Mouse (Mus musculus) brain, adult 2 months (tissue): ENCODE measurements around the gene Enthd1.
A peak's percentile ranks its signal among the peaks of the same experiment; 100 is the strongest.
"Not testable (repeated sequence)": the region's sequence is repeated elsewhere in the genome, so short reads cannot be mapped to it uniquely, and the experiment has no call there.

Experiments
- DNase-seq: peaks from one replicate; pipeline ENCODE4 v3.0.0; 2011; ENCODE audit warnings: low read depth, low spot score

The Enthd1 gene

DNA sequence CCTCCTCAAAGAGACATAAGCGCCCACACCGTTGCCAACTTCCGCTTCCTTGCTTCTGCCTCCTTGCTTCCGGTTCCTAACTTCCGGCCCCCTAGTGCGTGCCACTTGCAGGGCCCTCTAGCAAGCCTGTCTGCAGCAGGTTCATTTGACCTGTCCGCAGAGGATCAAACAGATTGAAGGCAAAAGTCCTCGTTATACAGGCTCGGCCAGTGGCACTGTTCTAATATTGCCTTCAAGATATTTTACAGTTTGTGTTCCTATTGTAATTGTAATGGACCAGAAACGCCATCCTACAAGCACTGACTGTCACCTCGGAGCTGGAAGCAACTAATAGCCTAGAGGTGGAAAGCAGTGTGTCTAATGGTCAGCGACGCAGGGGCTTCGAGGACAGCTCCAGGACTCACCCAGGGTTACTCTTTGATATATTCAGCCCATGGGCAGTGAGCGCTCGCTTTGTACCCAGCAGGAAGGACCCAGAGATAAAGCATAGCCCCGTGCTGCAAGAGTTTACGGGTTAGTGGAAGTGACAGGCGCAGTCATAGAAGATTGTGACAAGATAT lies at the start of gene Enthd1:
Gene Enthd1 (minus strand): TSS at position 51 of the 560 bp plus-strand sequence.
- no peak for DNase-seq

DNA sequence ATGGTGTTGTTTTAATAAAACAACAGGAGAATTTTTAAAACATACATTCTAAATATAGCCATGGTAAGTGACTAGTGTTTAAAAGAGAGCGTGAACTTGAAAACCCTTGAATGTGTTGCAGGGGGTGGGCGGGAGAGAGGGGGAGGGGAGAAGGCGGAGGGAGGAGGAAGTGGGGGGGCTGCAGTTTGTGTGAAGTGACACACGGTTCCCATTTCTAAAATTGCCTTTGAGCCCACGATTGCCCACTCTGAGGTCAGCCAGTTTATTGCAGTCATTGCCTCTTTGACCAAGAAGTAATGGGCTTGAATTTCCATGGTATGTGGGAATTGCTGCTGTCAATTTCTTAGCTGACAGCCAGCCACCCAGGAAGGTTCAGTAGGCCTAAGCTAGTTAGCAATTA lies 48.9 kb upstream of the Enthd1 start:
- DNase-seq, result no peak

DNA sequence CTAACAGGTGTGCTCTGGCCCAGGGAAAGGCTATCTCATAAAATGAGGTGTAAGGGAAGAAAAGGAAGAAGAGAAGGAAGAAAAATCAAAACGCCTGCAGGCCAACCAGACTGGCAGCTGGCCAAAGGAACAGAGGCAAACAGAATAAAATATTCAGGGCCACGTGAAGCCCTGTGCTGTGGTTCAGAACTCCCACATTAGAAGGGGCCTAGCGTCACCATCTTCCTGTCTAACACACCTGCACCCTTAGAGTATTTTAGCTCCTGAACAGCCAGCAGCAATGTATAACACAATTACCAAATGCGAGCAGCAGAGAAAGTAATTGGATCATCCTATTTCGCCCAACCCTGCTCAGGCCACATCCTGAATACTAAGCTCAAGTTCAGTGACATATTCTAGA lies 46.5 kb upstream of the Enthd1 start:
- no peak for DNase-seq

- DNase-seq, result no peak
Observed at GRCm38 (mm10) chr15:80610335-80610734, 45.4 kb upstream of the Enthd1 start.

DNA sequence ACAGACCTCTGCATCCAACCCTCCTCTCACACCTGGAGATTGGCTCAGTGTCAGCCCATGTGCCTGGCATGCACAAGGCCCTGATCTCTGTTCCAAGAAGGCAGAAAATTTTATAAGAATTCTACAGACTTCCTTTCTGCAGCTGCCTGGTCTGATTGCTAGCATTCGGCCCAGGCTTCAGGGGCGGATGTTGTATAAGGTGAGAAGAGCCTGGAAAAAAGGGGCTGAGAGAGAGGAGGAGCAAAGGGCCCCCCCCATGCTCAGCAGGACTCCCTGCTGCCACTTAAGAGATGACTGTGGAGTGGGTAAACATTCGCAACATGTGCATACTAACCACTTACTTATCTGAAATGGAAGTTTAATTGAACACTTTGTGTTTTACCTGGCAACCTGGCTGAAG lies 43.0 kb upstream of the Enthd1 start:
- no peak for DNase-seq

- no peak for DNase-seq
Observed at GRCm38 (mm10) chr15:80604026-80604425, 39.1 kb upstream of the Enthd1 start.

DNA sequence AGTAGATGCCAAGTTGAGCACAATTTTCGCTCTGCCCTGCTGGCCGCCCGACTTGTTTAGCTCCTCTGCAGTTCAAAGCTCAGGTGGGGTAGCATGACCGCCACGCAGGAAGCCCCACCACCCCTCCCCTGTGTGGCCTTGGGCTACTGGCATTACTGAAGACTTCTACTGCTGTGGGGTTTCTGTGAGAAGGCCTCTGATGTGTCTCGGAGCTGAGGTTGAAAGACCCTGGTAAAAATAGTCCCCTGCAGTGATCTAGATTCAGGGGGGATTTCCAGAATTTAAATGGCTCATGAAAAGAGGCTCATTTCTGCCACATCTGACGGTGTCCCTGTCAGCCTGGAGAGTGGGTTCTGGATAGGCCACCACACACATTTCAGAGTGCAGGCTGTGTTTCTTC lies 37.5 kb upstream of the Enthd1 start:
- no peak for DNase-seq

DNA sequence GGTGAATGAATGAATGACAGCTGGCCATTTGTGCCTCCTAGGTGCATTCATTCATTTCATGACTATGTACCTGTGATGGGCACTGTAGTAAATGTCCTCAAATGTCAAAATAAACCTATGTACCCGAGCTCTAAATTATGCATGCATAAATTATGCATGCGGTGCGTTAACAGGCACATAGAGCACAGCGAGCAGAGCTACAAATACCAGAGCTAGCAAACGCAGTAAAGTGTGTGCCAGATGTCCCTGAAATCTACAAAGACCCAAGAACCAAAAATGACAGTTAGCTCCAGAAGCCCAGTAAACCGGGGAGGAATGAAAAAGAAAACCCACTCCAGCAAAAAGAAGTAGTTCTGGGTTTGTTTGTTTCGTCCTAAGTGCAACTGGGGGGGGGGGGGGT lies 36.5 kb upstream of the Enthd1 start:
- DNase-seq, result peak; percentile 39

GRCm38 (mm10) chr15:80599843-80600242 lies 34.9 kb upstream of the Enthd1 start:
- no peak for DNase-seq

GRCm38 (mm10) chr15:80599213-80599750 lies 34.3 kb upstream of the Enthd1 start:
- no peak for DNase-seq

GRCm38 (mm10) chr15:80598750-80599149 lies 33.8 kb upstream of the Enthd1 start:
- no peak for DNase-seq

- DNase-seq, result no peak
Observed at GRCm38 (mm10) chr15:80593877-80594276, 28.9 kb upstream of the Enthd1 start.

DNA sequence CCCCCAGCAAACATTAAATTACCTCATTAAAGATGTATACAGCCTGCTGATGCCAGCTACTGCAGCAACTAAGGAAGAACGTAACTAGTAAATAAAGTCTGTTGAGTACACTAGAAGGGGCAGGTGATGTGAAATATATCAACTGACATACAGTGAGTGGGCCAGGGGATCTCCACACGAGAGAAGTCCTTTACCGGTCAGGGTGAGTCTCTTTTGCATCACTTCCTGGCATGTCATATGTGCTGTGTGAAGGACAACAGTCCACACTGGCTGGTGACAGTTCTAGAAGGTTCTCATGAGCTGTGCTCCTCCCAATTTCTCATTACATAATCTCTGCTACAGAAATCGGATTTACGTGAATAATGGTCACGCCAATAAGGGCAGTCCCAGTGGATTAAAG lies 27.8 kb upstream of the Enthd1 start:
- DNase-seq, result no peak

GRCm38 (mm10) chr15:80590641-80591040 lies 25.7 kb upstream of the Enthd1 start:
- no peak for DNase-seq

DNA sequence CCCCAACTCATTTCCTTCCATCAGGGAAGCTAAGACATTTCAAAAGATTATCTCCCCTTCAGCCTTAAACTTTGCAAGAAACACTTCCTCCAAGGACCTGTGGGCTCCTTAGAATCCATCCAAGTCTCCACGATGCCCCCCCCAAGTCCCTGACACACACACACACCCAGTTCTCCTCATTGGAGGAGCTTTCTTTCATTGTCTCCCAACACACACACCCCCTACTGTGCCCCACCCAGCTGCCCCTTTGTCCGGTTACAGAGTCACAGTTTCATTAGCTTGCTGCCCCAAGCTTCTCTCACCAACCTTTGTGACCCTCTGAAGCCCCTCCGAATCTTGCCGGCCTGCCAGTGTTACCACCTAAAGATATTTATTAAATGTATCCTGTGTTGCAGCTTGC lies 21.3 kb upstream of the Enthd1 start:
- no peak for DNase-seq

DNA sequence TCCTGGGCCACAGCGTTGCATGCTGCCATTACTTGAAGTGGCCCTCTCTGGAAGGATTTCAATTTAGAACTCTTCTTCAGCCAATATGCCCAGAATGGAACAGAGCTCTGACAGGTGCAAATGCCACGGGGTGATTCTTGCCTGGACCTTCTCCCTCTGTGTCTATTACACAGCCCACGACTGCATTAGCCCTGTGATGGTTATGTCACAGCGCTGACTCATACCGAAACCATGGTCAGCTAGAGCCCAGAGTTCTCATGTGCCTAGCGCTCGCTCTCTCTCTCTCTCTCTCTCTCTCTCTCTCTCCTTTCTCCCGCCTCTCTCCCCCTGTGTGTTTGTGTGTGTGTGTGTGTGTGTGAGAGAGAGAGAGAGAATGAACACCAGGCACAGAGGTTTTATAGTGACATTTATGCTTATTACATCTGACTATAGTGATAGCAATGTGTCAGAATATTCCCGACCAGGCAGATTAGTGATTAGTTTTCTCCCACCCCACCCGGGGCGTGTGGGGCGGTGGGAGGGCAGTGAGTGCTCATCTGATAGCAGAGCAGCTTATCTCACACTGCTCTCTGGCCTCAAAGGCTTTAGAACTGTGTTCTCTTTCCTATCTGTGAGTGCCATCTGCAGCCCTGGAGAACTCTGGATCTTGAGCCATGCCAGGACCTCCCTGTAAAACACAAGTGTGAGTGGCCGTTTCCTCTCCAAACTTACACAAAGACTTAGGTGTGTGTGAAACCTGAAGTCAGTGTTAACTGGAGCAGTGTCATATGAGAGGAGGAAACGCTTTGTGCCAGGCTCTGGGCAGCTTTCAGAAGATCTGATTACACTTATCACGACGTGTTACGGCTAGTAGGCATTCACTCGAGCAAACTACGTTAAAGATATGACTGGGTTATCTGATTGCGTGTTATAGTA lies 17.9 kb upstream of the Enthd1 start:
- DNase-seq, result peak; percentile 68

DNA sequence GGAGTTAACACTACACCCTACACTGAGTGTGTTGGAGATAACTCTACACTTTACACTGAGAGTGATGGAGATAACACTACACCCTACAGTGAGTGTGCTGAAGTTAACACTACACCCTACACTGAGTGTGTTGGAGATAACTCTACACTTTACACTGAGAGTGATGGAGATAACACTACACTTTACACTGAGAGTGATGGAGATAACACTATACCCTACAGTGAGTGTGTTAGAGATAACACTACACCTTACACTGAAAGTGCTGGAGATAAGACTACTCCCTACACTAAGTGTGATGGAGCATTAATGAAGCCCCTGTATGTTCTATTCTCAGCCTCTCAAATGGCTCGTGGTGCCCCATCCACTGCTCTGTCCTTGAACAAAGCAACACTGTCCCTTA lies 15.6 kb upstream of the Enthd1 start:
- DNase-seq, result not testable (repeated sequence)

- no peak for DNase-seq
Observed at GRCm38 (mm10) chr15:80579121-80579520, 14.2 kb upstream of the Enthd1 start.

DNA sequence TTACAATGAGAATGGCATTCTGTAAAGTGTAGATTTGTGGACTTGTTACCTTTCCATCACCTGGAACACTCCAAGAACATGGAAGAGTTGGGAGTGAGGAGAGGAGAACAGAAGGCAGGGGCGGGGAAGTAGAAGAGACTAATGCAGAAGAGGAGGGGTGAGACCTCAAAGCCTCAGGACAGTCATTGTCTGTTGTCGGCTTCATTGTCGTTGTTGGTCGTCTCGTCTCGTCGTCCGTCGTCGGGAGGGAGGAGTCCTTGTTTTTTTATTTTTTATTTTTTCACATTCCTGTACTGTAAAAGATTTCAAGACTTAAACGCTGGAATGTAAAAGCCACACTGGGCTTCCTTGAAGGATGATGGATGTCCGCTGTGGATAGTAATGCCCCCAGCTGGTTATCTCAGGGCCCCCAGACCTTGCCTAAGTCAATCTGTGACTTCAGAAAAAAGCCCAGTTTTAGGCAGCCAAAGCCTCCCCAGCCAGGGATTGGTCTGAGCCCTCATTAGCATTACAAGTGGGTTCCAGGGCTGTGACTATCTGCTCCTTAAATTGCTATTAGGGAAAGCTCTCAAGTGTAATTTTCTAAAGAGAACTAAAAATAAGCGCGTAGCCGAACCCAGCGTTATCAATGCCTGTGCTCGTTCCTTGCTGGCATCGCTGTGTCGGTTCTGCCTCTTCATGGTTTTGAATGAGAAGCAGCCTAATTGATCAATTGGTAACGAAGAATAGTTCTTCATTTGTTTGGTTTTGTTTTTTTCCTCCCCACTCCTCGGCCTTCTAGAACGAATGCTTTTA lies 12.4 kb upstream of the Enthd1 start:
- DNase-seq, result peak; percentile 24

DNA sequence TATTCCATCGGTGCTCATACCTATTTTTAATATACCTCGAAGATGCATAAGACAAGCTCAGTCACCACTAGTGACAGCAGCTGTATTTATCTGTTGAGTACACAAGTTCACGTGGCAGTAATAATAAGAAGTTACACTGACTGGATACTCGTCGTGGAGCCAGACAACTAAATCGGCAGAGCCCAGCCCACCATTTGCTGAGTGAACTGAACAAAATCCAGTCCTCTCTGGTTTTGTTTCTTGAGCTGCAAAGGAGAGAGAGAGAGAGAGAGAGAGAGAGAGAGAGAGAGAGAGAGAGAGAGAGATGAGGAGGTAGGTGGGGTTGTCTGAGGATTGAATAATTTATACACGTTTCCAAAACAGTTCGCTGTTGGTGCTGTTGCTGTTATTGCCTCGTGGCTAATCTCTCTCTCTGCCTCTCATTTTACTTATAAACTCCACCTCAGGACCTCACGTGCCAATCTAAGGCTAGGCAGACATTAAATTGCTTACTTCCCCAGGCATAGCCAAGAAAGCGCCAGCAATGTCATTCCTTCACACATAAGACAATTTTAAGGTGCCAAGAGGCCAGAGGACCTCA lies 11.5 kb upstream of the Enthd1 start:
- DNase-seq, result no peak

DNA sequence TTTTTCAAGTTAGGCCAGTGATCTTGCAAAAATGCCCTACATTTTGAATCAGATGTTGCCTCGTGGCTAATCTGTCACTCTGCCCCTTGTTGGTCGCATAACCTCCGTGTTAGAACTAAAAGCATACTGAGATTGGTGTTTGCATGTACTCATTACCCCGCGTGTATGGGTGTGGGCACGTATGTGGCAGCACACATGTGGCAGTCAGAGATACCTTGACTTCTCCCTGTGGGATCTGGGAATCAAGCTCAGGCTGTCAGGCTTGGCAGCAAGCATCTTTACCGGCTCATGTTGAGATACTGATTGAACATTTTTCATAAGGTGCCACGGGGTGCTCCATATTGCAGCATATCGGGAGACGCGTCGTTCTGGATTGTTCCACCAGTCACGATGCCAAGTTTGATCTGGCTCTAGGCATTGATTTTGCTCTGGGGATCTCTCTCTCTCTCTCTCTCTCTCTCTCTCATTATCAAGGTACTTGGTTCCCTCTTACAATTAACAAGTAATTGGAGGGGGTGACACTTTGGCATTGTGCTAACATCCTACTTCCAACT lies 10.9 kb upstream of the Enthd1 start:
- DNase-seq, result peak; percentile 17
